Mouse (Mus musculus) MEL (cell line): ENCODE data around the gene Alppl2.

Experiments
- CTCF ChIP-seq, 3 experiments: IDR thresholded peaks in 2 of 3; conservative IDR thresholded peaks in 1 of 3; 2 replicates each; pipeline ENCODE4 v1.5.1; 2011 to 2012; ENCODE audit warnings: low read length in 3 of 3, low read depth in 2 of 3, mild to moderate bottlenecking in 2 of 3, improper control_type of control experiment in 1 of 3, inconsistent platforms in 1 of 3, mixed read lengths in 1 of 3, moderate library complexity in 1 of 3; ENCODE audit not compliant: control insufficient read depth in 1 of 3, insufficient read depth in 1 of 3, poor library complexity in 1 of 3, severe bottlenecking in 1 of 3
- EP300 ChIP-seq, 2 experiments: IDR thresholded peaks; 2 replicates each; pipeline ENCODE4 v1.6.1; 2011; ENCODE audit warnings: improper control_type of control experiment in 2 of 2, low read length in 2 of 2, low read depth in 1 of 2, mild to moderate bottlenecking in 1 of 2
- MAFK ChIP-seq: IDR thresholded peaks from 2 replicates; pipeline ENCODE4 v1.6.1; 2011; ENCODE audit warnings: low read depth, mild to moderate bottlenecking, low read length, improper control_type of control experiment, borderline replicate concordance
- MXI1 ChIP-seq: IDR thresholded peaks from 2 replicates; pipeline ENCODE4 v1.6.1; 2011; ENCODE audit warnings: mild to moderate bottlenecking, low read depth, low read length, improper control_type of control experiment
- MYC ChIP-seq: IDR thresholded peaks from 2 replicates; pipeline ENCODE4 v1.6.1; 2011; ENCODE audit warnings: low read depth, mild to moderate bottlenecking, low read length, improper control_type of control experiment, moderate library complexity
- POLR2A ChIP-seq, 2 experiments: IDR thresholded peaks; 2 replicates each; pipeline ENCODE4 v1.6.1; 2011 to 2012; ENCODE audit warnings: low read length in 2 of 2, mild to moderate bottlenecking in 2 of 2, control low read depth in 1 of 2, improper control_type of control experiment in 1 of 2, low read depth in 1 of 2, moderate library complexity in 1 of 2; ENCODE audit not compliant: control insufficient read depth in 1 of 2, insufficient read depth in 1 of 2, poor library complexity in 1 of 2
- SIN3A ChIP-seq: IDR thresholded peaks from 2 replicates; pipeline ENCODE4 v1.6.1; 2012; ENCODE audit warnings: low read length, improper control_type of control experiment, inconsistent platforms
- SMC3 ChIP-seq: IDR thresholded peaks from 2 replicates; pipeline ENCODE4 v1.6.1; 2011; ENCODE audit warnings: low read depth, low read length, improper control_type of control experiment
- TBP ChIP-seq: IDR thresholded peaks from 2 replicates; pipeline ENCODE4 v1.8.0; 2011; ENCODE audit warnings: low read depth, low read length, improper control_type of control experiment
- USF1 ChIP-seq: IDR thresholded peaks from 2 replicates; pipeline ENCODE4 v1.6.1; 2014; ENCODE audit warnings: low read depth, mild to moderate bottlenecking, inconsistent platforms, low read length, improper control_type of control experiment, moderate library complexity
- USF2 ChIP-seq, 2 experiments: IDR thresholded peaks; 2 replicates each; pipeline ENCODE4 v1.6.1; 2011 to 2012; ENCODE audit warnings: improper control_type of control experiment in 2 of 2, low read length in 2 of 2, borderline replicate concordance in 1 of 2, inconsistent platforms in 1 of 2, low read depth in 1 of 2, mild to moderate bottlenecking in 1 of 2; ENCODE audit not compliant: insufficient read depth in 1 of 2

- no peak for TF ChIP-seq USF1
- TF ChIP-seq CTCF (IDR thresholded peaks at IDR 0.05 in 2 of 3, conservative IDR thresholded peaks at IDR 0.05 in 1 of 3; ENCODE audit: control insufficient read depth in 1 of 3, insufficient read depth in 1 of 3, low read depth in 2 of 3, low read length in 3 of 3, poor library complexity in 1 of 3, severe bottlenecking in 1 of 3): peak; percentile 50 to 64 (median 55)
- TF ChIP-seq USF2 (IDR thresholded peaks at IDR 0.05; ENCODE audit: borderline replicate concordance in 1 of 2, insufficient read depth in 1 of 2, low read depth in 1 of 2, low read length in 2 of 2): no peak
- TF ChIP-seq POLR2A (IDR thresholded peaks at IDR 0.05; ENCODE audit: control insufficient read depth in 1 of 2, insufficient read depth in 1 of 2, low read depth in 1 of 2, low read length in 2 of 2, poor library complexity in 1 of 2): no peak
- no peak for TF ChIP-seq MXI1
- no peak for TF ChIP-seq EP300 (IDR thresholded peaks at IDR 0.05; ENCODE audit: low read depth in 1 of 2, low read length in 2 of 2)
- no peak for TF ChIP-seq MAFK
- TF ChIP-seq TBP: peak; percentile 57; the same call in 1 of the 2 replicates
- no peak for TF ChIP-seq SIN3A
- TF ChIP-seq MYC: 0 out of 2 replicates have a peak, but pooled peaks have one; percentile 42
- peak; percentile 64 for TF ChIP-seq SMC3
Observed at GRCm38 (mm10) chr1:87060913-87061312, 28.8 kb downstream of the Alppl2 start.
